Mouse (Mus musculus) heart, postnatal 10 days (tissue): Measurements from ENCODE around the gene Fhod1. TPM values are rescaled to one million over a fixed set of nuclear protein-coding genes. Genes with fewer than 3 reads are reported as not detected.
A peak's percentile ranks its signal among the peaks of the same experiment; 100 is the strongest.

Experiments
- DNase-seq, 2 experiments: peaks; one replicate each; pipeline ENCODE4 v3.0.0; 2021
- intact Hi-C: fragments of 180-260 bp; cut with DNase I; formaldehyde crosslinking; loops from one replicate; pipeline ENCODE4 v1.15.1; 2025
- total RNA-seq, 2 experiments: library from RNA; stranded (reverse); gene quantifications; 2 replicates each; pipeline ENCODE4 v1.2.3; 2021

The Fhod1 gene
- 10 to 100 TPM; 10.9 to 11.7 TPM for total RNA-seq

- intact Hi-C loops, result loop anchor here (2.0 kb wide), 1 partner anchor 21 kb away; the partner anchor contains the start of genes Lrrc29 and Tmem208
- DNase-seq, result peak; percentile 93 to 96
These were observed at the start of gene Fhod1 for GRCm38 (mm10) chr8:105347428-105348221. Fhod1 (minus strand) TSS chr8:105347953.

DNA sequence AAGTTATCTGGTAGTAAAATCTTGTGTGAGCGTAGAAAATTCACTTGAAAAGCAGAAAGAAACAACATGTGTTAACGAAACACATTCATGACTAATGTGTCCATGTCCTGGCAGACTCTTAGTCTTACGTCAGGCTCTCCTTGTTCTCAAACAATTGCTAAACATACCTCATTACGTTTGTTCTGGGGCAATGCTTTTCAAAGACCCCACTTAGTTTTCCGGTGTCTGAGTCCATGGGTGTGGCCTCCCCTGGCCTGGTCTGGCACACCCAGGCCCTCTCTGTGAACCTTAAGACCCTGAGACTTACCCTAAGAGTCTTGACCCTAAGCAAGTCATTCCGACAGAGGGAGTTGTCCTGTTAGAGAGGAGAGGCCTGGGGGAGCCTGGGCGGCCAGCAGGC lies 46.2 kb upstream of the Fhod1 start:
- intact Hi-C loops, result no loop called here

GRCm38 (mm10) chr8:105393089-105393787 lies 45.5 kb upstream of the Fhod1 start:
- intact Hi-C loops, result no loop called here
- DNase-seq, result peak; percentile 48 to 54

More for the DNA sequence above, 46.2 kb upstream of the Fhod1 start:
- no peak for DNase-seq

DNA sequence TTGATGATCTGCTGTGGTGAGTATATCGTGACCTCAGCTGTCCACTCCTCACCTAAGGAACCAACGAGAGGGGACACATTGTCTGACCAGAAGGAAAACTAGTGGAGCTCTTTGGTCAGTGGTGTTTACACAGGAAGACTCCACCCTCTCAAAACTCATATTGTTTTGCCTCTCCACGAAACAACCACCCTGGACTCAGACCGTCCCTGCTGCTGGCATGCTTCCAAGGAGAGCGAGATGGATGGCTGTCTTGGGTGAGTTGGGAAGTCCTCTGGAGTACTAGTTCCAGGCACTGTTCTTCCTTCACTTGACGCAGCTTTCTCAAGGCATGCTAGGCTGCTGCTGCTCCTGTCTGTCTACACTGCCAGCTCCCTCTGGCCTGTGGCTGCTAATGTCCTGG lies 41.3 kb upstream of the Fhod1 start:
- DNase-seq, result peak in 1 of 2 experiments; percentile 23
- intact Hi-C loops, result no loop called here

DNA sequence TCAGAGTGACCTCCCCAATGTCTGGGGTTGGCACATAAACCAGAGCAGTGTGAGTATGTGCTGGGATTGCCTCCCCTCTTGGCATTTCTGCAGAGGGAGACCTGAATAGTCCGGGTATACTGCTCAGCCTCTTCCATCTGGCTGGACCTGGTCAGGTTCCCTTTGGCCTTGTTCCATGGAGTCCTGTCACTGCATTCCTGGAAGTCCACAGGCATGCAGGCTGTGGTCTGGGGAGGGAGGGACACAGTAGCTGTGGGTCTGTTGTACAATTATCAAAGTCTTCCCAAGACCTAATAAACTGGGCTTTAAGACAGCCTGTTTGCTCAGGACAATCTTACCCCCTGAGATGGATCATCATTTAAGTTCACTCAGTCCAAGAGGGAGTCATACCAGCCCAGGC lies 39.4 kb upstream of the Fhod1 start:
- intact Hi-C loops, result no loop called here
- DNase-seq, result peak; percentile 56 to 67

DNA sequence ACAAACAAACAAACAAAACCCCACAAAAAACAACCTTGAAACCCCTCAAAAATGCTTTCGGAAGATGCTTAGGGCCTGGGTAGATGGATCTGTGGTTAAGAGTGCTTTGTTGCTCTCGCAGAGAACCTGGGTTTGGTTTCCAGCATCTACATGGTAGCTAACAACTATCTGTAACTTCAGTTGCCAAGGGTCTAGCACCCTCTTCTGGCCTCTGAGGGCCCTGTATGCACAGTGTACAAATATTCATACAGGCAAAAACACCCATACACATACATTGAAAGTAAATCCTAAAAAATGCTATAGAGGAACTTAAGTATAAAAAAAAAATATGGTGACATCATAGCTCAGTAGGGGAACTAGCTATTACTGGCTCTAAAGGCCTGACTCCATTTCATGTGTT lies 36.3 kb upstream of the Fhod1 start:
- no peak for DNase-seq
- intact Hi-C loops, result no loop called here

- no peak for DNase-seq
- intact Hi-C loops, result no loop called here
These were observed 32.6 kb upstream of the Fhod1 start for GRCm38 (mm10) chr8:105380308-105380707.

DNA sequence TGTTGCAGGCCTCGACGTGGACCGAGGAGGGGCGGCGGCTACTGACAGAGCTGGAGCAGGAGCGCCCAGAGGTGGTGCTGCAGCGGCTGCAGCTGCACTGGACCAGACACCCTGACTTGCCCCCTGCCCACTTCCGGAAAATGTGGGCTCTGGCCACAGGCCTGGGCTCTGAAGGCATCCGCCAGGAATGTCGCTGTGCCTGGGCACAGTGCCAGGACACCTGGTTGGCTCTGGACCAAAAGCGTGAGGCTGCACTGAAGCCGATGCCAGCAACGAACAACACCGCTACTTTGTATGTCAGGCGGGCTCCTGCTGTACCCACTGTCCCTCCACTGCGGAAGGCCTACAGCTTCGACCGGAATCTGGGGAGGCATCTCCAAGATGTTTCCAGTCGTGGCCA lies 30.9 kb upstream of the Fhod1 start:
- intact Hi-C loops, result no loop called here
- peak; percentile 57 to 69 for DNase-seq

- DNase-seq, result peak in 1 of 2 experiments; percentile 50
- intact Hi-C loops, result no loop called here
These were observed 26.8 kb upstream of the Fhod1 start for GRCm38 (mm10) chr8:105374513-105374966.

GRCm38 (mm10) chr8:105373032-105373431 lies 25.3 kb upstream of the Fhod1 start, which contains the start of gene Plekhg4:
Plekhg4 (plus strand) TSS chr8:105373274.
- no peak for DNase-seq
- intact Hi-C loops, result no loop called here

DNA sequence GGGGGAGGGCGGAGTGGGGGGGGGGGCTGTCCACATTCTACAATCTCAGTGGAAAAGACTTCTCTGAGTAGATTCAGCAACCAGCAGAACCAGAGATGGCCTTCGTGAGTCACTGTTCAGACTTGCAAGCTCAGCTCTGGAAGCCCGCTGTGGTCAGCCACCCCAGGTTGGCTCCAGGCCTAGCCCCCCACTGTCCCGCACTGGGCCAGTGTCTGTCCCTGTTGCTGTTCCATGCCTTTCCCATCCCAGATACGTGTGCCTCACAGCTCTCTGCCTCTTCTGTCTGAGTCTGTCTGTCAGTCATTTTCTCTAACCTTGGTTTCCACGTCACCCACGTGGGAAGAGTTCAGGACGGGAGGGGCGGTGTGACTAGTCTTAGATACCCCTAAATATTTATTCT lies 24.7 kb upstream of the Fhod1 start:
- intact Hi-C loops, result no loop called here
- DNase-seq, result no peak

DNA sequence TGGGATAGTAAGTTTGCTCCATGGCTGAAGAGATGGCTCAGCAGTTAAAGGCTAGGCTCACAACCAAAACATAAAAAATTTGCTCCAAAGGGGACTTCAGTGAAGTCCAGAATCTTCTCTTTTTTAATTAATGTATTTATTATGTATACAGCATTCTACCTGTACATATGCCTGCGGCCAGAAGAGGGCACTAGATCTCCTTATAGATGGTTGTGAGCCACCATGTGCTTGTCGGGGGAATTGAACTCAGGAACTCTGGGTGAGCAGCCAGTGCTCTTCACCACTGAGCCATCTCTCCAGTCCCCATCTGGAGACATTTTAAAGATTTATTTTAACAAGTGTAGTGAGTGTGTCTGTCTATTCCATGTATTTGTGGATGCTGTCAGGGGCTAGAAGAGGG lies 19.4 kb upstream of the Fhod1 start:
- intact Hi-C loops, result loop anchor here (5.0 kb wide), 1 partner anchor 170 kb away; no protein-coding TSS in a partner anchor
- no peak for DNase-seq

GRCm38 (mm10) chr8:105361751-105362702 lies 14.3 kb upstream of the Fhod1 start:
- DNase-seq, result peak; percentile 51 to 56
- intact Hi-C loops, result no loop called here

DNA sequence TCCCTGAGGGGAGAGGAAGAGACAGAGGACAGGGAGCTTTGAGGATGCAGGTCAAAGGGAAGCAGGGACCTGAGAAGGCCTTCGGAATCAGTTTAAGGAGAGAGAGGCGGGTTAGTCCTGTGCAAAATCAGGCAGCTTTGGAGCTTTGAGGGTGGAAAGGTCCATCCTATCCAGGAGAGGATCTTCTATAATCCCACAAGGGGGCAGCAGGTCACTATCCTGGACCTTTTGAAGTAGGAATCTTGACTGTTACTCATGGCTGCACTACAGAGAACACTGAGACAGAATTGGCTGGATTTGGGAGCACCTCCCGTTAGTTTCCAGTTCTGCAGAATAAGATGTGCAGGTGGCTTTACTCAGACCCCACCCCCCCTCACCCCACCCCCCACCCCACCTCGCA lies 11.9 kb upstream of the Fhod1 start:
- intact Hi-C loops, result loop anchor here (1.0 to 5.0 kb wide), 3 partner anchors 38 to 193 kb away; no protein-coding TSS in a partner anchor
- peak in 1 of 2 experiments; percentile 48 for DNase-seq

- no peak for DNase-seq
- intact Hi-C loops, result loop anchor here (1.0 to 5.0 kb wide), 2 partner anchors 118 to 193 kb away; no protein-coding TSS in a partner anchor
These were observed 11.5 kb upstream of the Fhod1 start for GRCm38 (mm10) chr8:105359208-105359607.

DNA sequence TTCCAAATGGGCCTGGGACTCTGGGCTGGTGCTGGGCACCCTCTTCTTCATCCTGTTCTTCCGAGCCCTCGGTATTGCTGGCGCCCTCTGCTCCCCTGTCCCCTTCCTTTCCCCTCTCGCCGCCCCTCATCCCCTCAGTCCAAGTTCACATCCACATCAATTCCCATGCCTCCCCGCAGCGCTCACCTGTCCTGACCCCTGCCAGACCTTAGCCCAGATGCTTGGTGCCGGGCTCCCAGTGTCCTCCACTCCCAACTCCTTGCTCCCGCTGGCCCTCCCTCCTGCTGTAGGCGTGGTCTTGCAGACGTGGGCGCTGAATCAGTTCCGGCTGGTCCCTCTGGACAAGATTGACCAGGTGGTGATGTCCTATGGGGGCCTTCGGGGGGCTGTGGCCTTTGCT lies 8.9 kb upstream of the Fhod1 start:
- intact Hi-C loops, result loop anchor here (5.0 kb wide), 1 partner anchor 196 kb away; no protein-coding TSS in a partner anchor
- no peak for DNase-seq

DNA sequence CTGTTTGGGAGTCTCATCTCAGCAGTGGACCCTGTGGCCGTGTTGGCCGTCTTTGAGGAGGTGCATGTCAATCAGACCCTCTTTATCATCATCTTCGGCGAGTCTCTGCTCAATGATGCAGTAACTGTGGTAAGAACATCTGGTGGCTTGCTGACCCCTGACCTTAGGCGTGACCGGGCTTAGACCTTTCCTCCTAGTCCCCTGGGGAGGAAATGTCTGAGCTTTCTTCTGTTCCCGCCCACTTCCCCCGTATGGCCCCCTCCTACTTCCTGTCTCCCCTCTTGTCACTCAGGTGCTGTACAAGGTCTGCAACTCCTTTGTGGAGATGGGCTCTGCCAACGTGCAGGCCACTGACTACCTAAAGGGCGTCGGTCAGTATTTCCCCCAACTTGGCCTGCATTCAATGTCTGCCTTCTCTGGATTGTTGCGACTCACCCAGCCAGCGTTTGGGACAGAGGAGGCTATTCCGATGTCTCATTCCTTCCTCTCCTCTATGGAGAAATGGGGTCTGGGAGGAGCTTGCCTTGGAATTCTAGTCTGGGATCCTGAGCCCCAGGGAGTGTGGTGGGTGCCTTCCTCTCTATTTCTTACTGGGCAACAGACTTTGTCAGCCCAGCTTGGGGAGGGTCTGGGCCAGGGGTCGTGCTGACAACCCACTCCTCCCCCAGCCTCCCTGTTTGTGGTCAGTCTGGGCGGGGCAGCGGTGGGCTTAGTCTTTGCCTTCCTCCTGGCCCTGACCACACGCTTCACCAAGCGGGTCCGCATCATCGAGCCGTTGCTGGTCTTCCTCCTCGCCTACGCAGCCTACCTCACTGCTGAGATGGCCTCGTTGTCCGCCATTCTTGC lies 7.6 kb upstream of the Fhod1 start:
- intact Hi-C loops, result loop anchor here (5.0 kb wide), 1 partner anchor 197 kb away; no protein-coding TSS in a partner anchor
- DNase-seq, result peak in 1 of 2 experiments; percentile 48

DNA sequence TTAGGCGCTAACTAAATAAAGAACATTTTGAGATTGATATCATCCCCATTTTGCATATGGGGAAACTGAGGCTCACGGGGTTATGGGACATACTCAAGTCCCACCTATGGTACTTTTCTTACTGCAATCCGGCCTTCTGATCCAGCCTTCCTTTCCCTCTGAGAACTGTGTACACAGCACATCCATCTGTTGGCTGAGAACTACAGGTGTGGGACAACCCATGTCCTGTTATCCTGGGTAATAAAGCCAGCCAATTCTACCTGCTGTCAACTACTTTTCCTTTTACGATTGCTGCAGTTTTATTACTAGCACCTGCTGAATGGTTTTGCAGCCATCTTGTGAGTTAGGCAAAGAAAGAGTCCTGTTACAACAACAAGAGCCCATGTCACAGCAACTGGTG lies 6.8 kb upstream of the Fhod1 start:
- intact Hi-C loops, result no loop called here
- DNase-seq, result no peak

DNA sequence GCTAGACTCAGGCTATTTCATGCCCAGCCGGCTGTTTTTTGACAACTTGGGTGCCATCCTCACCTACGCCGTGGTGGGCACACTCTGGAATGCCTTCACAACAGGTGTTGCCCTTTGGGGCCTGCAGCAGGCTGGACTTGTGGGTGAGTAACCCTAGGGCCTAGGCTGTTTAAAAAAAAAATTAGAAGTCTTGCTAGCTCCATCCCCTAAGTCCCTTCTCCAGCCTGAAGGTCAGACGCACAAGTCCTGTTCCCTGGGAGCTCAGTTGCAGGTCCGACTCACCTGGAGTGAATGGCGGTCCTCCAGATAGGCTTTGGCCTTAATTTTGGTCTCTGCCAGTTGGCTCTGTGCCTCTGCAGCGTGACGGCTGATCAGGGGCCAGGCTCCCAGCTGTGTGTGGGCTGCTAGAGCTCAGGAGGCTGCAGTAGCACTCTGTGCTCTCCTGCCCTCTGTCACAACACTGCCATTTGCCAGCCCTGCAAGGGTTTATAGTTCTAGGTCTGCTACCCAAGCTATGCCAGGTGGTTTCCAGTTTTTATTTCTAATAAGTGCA lies 5.9 kb upstream of the Fhod1 start:
- intact Hi-C loops, result no loop called here
- DNase-seq, result no peak
